Mouse (Mus musculus): ENCODE results near the gene Eme2.
A peak's percentile ranks its signal among the peaks of the same experiment; 100 is the strongest.

The Eme2 gene

GRCm38 (mm10) chr17:24874405-24874745 is 20.5 kb downstream of the Eme2 start:
- DNase-seq (ENCODE audit: low spot score): no peak

- no peak for DNase-seq (ENCODE audit: low spot score)
These were observed 21.0 kb downstream of the Eme2 start for GRCm38 (mm10) chr17:24873695-24874404.

- no peak for DNase-seq (ENCODE audit: low spot score)
These were observed 27.0 kb downstream of the Eme2 start for GRCm38 (mm10) chr17:24867914-24868313.

GRCm38 (mm10) chr17:24865776-24866175 is 29.1 kb downstream of the Eme2 start, which contains the start of gene Igfals:
TSS of gene Igfals (plus strand) at chr17:24865997.
- no peak for DNase-seq (ENCODE audit: low spot score)

GRCm38 (mm10) chr17:24861785-24862184 is 33.1 kb downstream of the Eme2 start:
- DNase-seq (ENCODE audit: low spot score): peak; percentile 65

GRCm38 (mm10) chr17:24860076-24860475 is 34.8 kb downstream of the Eme2 start:
- DNase-seq (ENCODE audit: low spot score): no peak

GRCm38 (mm10) chr17:24858967-24859366 is 35.9 kb downstream of the Eme2 start:
- no peak for DNase-seq (ENCODE audit: low spot score)

- DNase-seq (ENCODE audit: low spot score): no peak
These were observed 36.9 kb downstream of the Eme2 start for GRCm38 (mm10) chr17:24857831-24858470.

GRCm38 (mm10) chr17:24856589-24856988 is 38.3 kb downstream of the Eme2 start:
- DNase-seq (ENCODE audit: low spot score): no peak

GRCm38 (mm10) chr17:24855838-24856464 is 38.9 kb downstream of the Eme2 start:
- no peak for DNase-seq (ENCODE audit: low spot score)

- no peak for DNase-seq (ENCODE audit: low spot score)
These were observed 43.3 kb downstream of the Eme2 start for GRCm38 (mm10) chr17:24851381-24852125.

GRCm38 (mm10) chr17:24850773-24851127 is 44.1 kb downstream of the Eme2 start:
- DNase-seq (ENCODE audit: low spot score): no peak

GRCm38 (mm10) chr17:24850065-24850772 is 44.7 kb downstream of the Eme2 start, which contains the start of gene Fahd1:
TSS of gene Fahd1 (minus strand) at chr17:24850364.
- DNase-seq (ENCODE audit: low spot score): peak; percentile 95

GRCm38 (mm10) chr17:24849733-24850064 is 45.2 kb downstream of the Eme2 start:
- DNase-seq (ENCODE audit: low spot score): no peak

- no peak for DNase-seq (ENCODE audit: low spot score)
These were observed 46.3 kb downstream of the Eme2 start for GRCm38 (mm10) chr17:24848600-24849031.

GRCm38 (mm10) chr17:24847386-24847785 is 47.5 kb downstream of the Eme2 start:
- no peak for DNase-seq (ENCODE audit: low spot score)

- no peak for DNase-seq (ENCODE audit: low spot score)
These were observed 50.4 kb downstream of the Eme2 start for GRCm38 (mm10) chr17:24844525-24844924.

GRCm38 (mm10) chr17:24842631-24843030 is 52.3 kb downstream of the Eme2 start:
- DNase-seq (ENCODE audit: low spot score): no peak

- no peak for DNase-seq (ENCODE audit: low spot score)
These were observed 53.8 kb downstream of the Eme2 start for GRCm38 (mm10) chr17:24841133-24841532.

- no peak for DNase-seq (ENCODE audit: low spot score)
These were observed 54.5 kb downstream of the Eme2 start for GRCm38 (mm10) chr17:24840341-24840740.

- no peak for DNase-seq (ENCODE audit: low spot score)
These were observed 55.0 kb downstream of the Eme2 start, which contains the start of gene Hagh for GRCm38 (mm10) chr17:24839842-24840241. TSS of gene Hagh (plus strand) at chr17:24840143.

Measured in testis, postnatal 14 days (tissue).